Mouse (Mus musculus) kidney, adult 2 months (tissue): ENCODE measurements around the gene Zfp668. TPM values are rescaled to one million over a fixed set of nuclear protein-coding genes. Genes with fewer than 3 reads are reported as not detected.

Source experiments
- DNase-seq: peaks from one replicate; pipeline ENCODE4 v3.0.0; 2021
- H3K27ac ChIP-seq: fragments of 200-500 bp; 2 replicates; pipeline ENCODE4 v1.5.1; 2012; ENCODE audit warnings: low read depth, low read length, control low read depth, inconsistent platforms; ENCODE audit not compliant: insufficient read depth
- H3K27me3 ChIP-seq: fragments of 200-500 bp; replicated peaks from 2 replicates; pipeline ENCODE4 v1.6.1; 2012; ENCODE audit warnings: mild to moderate bottlenecking, moderate library complexity, low read length, inconsistent platforms; ENCODE audit not compliant: control insufficient read depth, insufficient read depth
- H3K36me3 ChIP-seq: fragments of 200-500 bp; 2 replicates; pipeline ENCODE4 v1.6.1; 2012; ENCODE audit warnings: mild to moderate bottlenecking, moderate library complexity, low read length, inconsistent platforms; ENCODE audit not compliant: control insufficient read depth, insufficient read depth
- H3K4me1 ChIP-seq: fragments of 200-500 bp; 2 replicates; pipeline ENCODE4 v1.6.1; 2011; ENCODE audit warnings: low read length; ENCODE audit not compliant: control insufficient read depth, insufficient read depth
- H3K4me3 ChIP-seq: fragments of 200-500 bp; 2 replicates; pipeline ENCODE4 v1.5.1; 2011; ENCODE audit warnings: mild to moderate bottlenecking, low read depth, low read length, control low read depth; ENCODE audit not compliant: insufficient read depth
- CTCF ChIP-seq: fragments of 200-500 bp; conservative IDR thresholded peaks from 2 replicates; pipeline ENCODE4 v1.5.1; 2011; ENCODE audit warnings: low read depth, mild to moderate bottlenecking, control low read depth, low read length, moderate library complexity, mixed read lengths; ENCODE audit not compliant: insufficient read depth, insufficient read length
- POLR2A ChIP-seq: fragments of 200-500 bp; IDR thresholded peaks from one replicate; pipeline ENCODE4 v1.6.1; 2011; ENCODE audit warnings: low read depth, low read length, control low read depth
- WGBS: fragments of 180-500 bp; shearing (Covaris S2); methylation state at CpG from one replicate; pipeline ENCODE4 v1.1.7; 2018; 5-methylcytosine and 5-hydroxymethylcytosine counted together
- polyA plus RNA-seq: library from polyadenylated mRNA; depleted of rRNA; stranded (reverse); fragments of >200 nt; gene quantifications from 2 replicates; pipeline ENCODE4 v1.2.3, GENCODE M21; 2012; rRNA removed

Gene Zfp668
- polyA plus RNA-seq = 4.2 and 4.3 TPM in 2 replicates

GRCm38 (mm10) chr7:127876467-127877348, at the start of gene Zfp668:
TSS of gene Zfp668 (minus strand) at chr7:127876828.
- peaks cover 8% of the 10 kb centered on the region; the same call in 1 of the 2 replicates for H3K4me1 ChIP-seq
- WGBS = under 1% methylated on average over 60 of the region's 60 CpGs
- H3K27me3 ChIP-seq = no peaks in the 10 kb centered on the region
- H3K27ac ChIP-seq = peak within 1 kb of the TSS; percentile 95
- H3K4me3 ChIP-seq = peak within 1 kb of the TSS; percentile 75
- DNase-seq = peak; percentile 95
- TF ChIP-seq CTCF (no peak), POLR2A (peak; percentile 82)
- no peaks in the 10 kb centered on the region; the same call in 1 of the 2 replicates for H3K36me3 ChIP-seq

DNA sequence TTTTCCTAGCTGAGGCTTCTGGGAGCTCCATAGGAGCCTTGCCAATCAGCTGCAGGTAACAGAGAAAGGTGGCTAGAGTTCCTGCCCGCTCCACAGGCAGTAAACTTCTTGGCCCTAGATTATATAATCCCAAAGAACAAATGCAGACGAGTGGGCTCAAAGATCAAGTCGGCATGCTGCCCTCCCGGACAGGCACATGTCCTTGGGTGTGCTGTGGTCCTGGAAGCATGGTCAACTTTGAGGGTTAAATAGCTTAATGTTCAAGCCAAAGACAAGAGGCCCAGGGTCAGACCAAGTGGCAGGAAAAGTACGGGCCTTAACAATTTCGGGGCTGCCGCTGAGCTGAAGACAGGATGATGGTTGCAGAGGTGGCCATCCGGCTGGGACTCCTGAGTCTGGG, 49.4 kb upstream of the Zfp668 start:
- 39% methylated on average over 8 of the region's 8 CpGs for WGBS
- Histone ChIP-seq H3K27me3 (no peaks in the 10 kb centered on the region), H3K27ac (peak overlapping the region; percentile 93), H3K4me3 (peak overlapping the region; percentile 94), H3K4me1 (peaks cover 51% of the 10 kb centered on the region), H3K36me3 (peaks cover 9% of the 10 kb centered on the region; the same call in 1 of the 2 replicates)
- peak; percentile 94 for DNase-seq
- TF ChIP-seq POLR2A = peak; percentile 48
- no peak for TF ChIP-seq CTCF

GRCm38 (mm10) chr7:127925252-127925651, 48.6 kb upstream of the Zfp668 start:
- TF ChIP-seq POLR2A (no peak), CTCF (no peak)
- 36% methylated on average over 5 of the region's 5 CpGs for WGBS
- Histone ChIP-seq H3K27me3 (no peaks in the 10 kb centered on the region), H3K36me3 (peaks cover 9% of the 10 kb centered on the region; the same call in 1 of the 2 replicates), H3K27ac (peak overlapping the region; percentile 96), H3K4me1 (peaks cover 46% of the 10 kb centered on the region), H3K4me3 (no peak overlapping the region; the same call in 1 of the 2 replicates)
- peak; percentile 96 for DNase-seq

- no peak for TF ChIP-seq CTCF
- no peak for TF ChIP-seq POLR2A
- Histone ChIP-seq H3K27me3 (no peaks in the 10 kb centered on the region), H3K4me1 (peaks cover 45% of the 10 kb centered on the region), H3K4me3 (no peak overlapping the region), H3K36me3 (peaks cover 9% of the 10 kb centered on the region; the same call in 1 of the 2 replicates), H3K27ac (peak overlapping the region; percentile 96)
- 50% methylated on average over 5 of the region's 5 CpGs for WGBS
- peak; percentile 59 for DNase-seq
These were observed 47.1 kb upstream of the Zfp668 start for GRCm38 (mm10) chr7:127923714-127924113.

DNA sequence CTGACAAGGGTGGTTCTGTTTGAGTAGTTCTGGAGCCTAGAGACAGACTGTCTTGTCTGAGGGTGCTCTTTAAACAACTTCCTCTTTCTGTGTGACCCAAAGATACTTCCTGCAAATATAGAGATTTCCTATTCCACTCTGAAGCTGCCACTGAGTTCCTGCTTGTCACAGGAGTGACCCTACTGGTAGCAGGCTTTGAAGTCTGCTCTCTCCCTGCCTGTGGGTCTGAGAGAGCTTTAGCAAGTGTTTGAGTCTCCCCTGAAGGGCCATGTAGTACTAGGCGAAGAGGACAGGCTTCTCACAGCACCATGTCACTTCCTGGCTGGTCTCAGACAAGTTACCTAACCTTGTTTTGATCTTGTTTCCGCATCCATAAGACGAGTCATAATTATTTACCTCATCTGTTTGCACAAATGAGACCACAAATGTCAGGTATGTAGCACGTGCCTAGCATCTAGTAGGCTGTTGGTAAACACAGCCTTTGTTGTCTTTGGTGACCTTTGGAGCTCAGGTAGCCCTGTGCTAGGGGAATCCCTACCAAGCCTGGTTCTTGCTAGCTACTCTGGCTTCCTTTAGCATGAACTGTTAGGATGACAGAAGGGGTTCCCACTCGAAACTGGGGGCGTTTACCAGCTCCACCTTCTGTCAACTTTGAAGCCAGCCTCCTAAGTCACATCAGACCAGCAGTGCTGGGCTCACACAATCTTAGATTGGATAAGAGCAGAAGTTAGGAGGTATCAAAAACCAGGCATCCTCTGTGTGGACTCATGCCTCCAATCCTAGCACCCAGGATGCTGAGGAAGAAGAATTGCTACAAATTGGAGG, 46.0 kb upstream of the Zfp668 start:
- whole genome bisulfite sequencing = 55% methylated on average over 6 of the region's 6 CpGs
- H3K4me3 ChIP-seq = no peak overlapping the region
- TF ChIP-seq POLR2A (no peak), CTCF (no peak)
- H3K27ac ChIP-seq = peak overlapping the region; percentile 55
- DNase-seq = peak; percentile 39
- no peaks in the 10 kb centered on the region for H3K27me3 ChIP-seq
- H3K36me3 ChIP-seq = peaks cover 9% of the 10 kb centered on the region; the same call in 1 of the 2 replicates
- H3K4me1 ChIP-seq = peaks cover 45% of the 10 kb centered on the region

DNA sequence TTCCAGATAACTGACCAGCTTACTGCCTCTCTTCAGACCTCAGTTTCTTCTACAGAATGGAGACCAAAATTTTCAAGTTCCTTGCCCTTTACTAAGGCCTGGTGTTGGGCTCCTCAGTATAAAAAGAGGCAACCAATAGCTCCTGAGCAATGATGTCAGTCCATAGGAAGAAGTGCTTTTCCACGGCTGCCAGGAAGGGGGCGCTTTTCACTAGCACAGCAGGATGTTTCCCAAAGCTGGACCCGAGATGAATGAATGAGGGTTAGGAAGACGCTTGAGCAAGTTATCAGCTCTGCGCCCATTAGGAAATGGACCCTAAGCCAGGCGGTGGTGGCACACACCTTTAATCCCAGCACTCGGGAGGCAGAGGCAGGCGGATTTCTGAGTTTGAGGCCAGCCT, 44.9 kb upstream of the Zfp668 start:
- 60% methylated on average over 8 of the region's 8 CpGs for WGBS
- TF ChIP-seq CTCF (peak; percentile 70), POLR2A (no peak)
- peak; percentile 64 for DNase-seq
- H3K36me3 ChIP-seq = peaks cover 4% of the 10 kb centered on the region; the same call in 1 of the 2 replicates
- H3K27me3 ChIP-seq = no peaks in the 10 kb centered on the region
- H3K4me1 ChIP-seq = peaks cover 35% of the 10 kb centered on the region
- no peak overlapping the region for H3K27ac ChIP-seq
- no peak overlapping the region for H3K4me3 ChIP-seq
